Mouse (Mus musculus): ENCODE results near the gene Ap1m1.

DNA sequence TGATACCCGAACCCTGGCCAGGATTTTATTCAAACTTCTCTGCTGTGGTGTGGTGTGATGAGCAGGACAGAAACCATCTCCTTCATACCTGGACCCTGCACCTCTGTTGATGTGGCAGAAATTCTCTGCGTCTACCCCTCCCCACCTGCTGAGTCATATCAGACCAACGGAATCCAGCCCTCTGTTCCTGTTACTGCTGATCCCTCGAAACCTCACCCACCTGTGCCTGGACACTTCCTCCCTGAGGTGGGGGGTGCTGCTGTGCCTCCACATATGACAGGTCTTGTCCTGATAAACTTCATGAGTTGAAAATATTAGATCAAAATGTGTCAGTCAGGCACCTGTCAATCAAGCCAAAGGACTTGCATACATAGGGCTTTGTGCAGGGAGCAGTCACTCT lies 45.5 kb downstream of the Ap1m1 start:
- no peak for TF ChIP-seq HCFC1 (IDR thresholded peaks at IDR 0.05; ENCODE audit: borderline replicate concordance, insufficient read depth, low read length)
- TF ChIP-seq ZC3H11A (IDR thresholded peaks at IDR 0.05; ENCODE audit: borderline replicate concordance, low read depth, low read length), result no peak
- no peak for TF ChIP-seq ZNF384 (IDR thresholded peaks at IDR 0.05; ENCODE audit: low read depth, low read length)
- TF ChIP-seq MAFK (IDR thresholded peaks at IDR 0.05; ENCODE audit: insufficient read depth, low read depth, low read length), result no peak
